ENCODE assay signal across 8 mouse cellular contexts in genomic region chr4:32981617-32982016, GRCm38 (mm10). TPM values are rescaled to one million over a fixed set of nuclear protein-coding genes. Genes with fewer than 3 reads are reported as not detected.
DNase-seq lines count a peak whose midpoint lies in the region; ATAC-seq and TF ChIP-seq lines count a peak whose summit lies in the region.

No protein-coding gene starts in this region.

- no peaks in the 10 kb centered on the region for H3K36me3 ChIP-seq in kidney, adult 2 months (ENCODE audit: control insufficient read depth, insufficient read depth, low read length)
- no peaks in the 10 kb centered on the region for H3K36me3 ChIP-seq in heart, embryonic 13.5 days
- H3K36me3 ChIP-seq in limb, embryonic 12.5 days = no peaks in the 10 kb centered on the region

- ATAC-seq in heart, embryonic 13.5 days (ENCODE audit: extremely low read depth, insufficient number of reproducible peaks, low FRiP score, low TSS enrichment) = peak; percentile 19; the same call in 1 of the 2 replicates
- no peak for ATAC-seq in limb, embryonic 12.5 days (ENCODE audit: insufficient number of reproducible peaks, insufficient read depth, low FRiP score, low TSS enrichment, low read depth)
- ATAC-seq in cerebellum, adult (ENCODE audit: insufficient number of reproducible peaks, low FRiP score, low TSS enrichment) = no peak

- H3K27me3 ChIP-seq in kidney, adult 2 months (replicated peaks; ENCODE audit: control insufficient read depth, insufficient read depth, low read length) = no peaks in the 10 kb centered on the region
- 0 out of 2 replicates have a peak, but pooled peaks cover 5% of the 10 kb centered on the region for H3K27me3 ChIP-seq in heart, embryonic 13.5 days (replicated peaks)
- peaks cover 10% of the 10 kb centered on the region for H3K27me3 ChIP-seq in limb, embryonic 12.5 days

- H3K27ac ChIP-seq in kidney, adult 2 months (ENCODE audit: insufficient read depth, low read depth, low read length) = peak overlapping the region; percentile 57; the same call in 1 of the 2 replicates
- peak overlapping the region; percentile 54 for H3K27ac ChIP-seq in heart, embryonic 13.5 days (replicated peaks)
- H3K27ac ChIP-seq in limb, embryonic 12.5 days = no peak overlapping the region

- TF ChIP-seq CTCF in kidney, adult 2 months (conservative IDR thresholded peaks at IDR 0.05; ENCODE audit: insufficient read depth, insufficient read length, low read depth, low read length) = no peak

- peak overlapping the region; percentile 89 for H3K4me2 ChIP-seq in heart, embryonic 13.5 days
- H3K4me2 ChIP-seq in limb, embryonic 12.5 days = peak overlapping the region; percentile 96; the same call in 1 of the 2 replicates

- DNase-seq in kidney, adult 2 months = no peak
- DNase-seq in kidney, postnatal 14 days = no peak
- peak; percentile 18 for DNase-seq in naive thymus-derived CD4-positive, alpha-beta T cell, adult 2 months (ENCODE audit: low read depth)
- no peak for DNase-seq in thymus, postnatal 4 days
- DNase-seq in frontal cortex, postnatal 25 days (ENCODE audit: low spot score in 2 of 2) = no peak

- H3K9me3 ChIP-seq in heart, embryonic 13.5 days = 0 out of 2 replicates have a peak, but pooled peaks cover 7% of the 10 kb centered on the region
- H3K9me3 ChIP-seq in limb, embryonic 12.5 days = no peaks in the 10 kb centered on the region

- H3K9ac ChIP-seq in heart, embryonic 13.5 days = peak overlapping the region; percentile 94; the same call in 1 of the 2 replicates
- H3K9ac ChIP-seq in limb, embryonic 12.5 days (replicated peaks) = no peak overlapping the region

- H3K4me3 ChIP-seq in kidney, adult 2 months (ENCODE audit: insufficient read depth, low read depth, low read length) = no peak overlapping the region
- H3K4me3 ChIP-seq in heart, embryonic 13.5 days = peak overlapping the region; percentile 93
- H3K4me3 ChIP-seq in limb, embryonic 12.5 days (replicated peaks) = no peak overlapping the region

- WGBS in kidney, adult 2 months = 43% methylated on average over 5 of the region's 5 CpGs
- 8% methylated on average over 5 of the region's 5 CpGs for WGBS in heart, embryonic 13.5 days
- 31% methylated on average over 5 of the region's 5 CpGs for WGBS in limb, embryonic 12.5 days

- TF ChIP-seq POLR2A in kidney, adult 2 months (IDR thresholded peaks at IDR 0.05; ENCODE audit: low read depth, low read length) = no peak

- H3K4me1 ChIP-seq in kidney, adult 2 months (ENCODE audit: control insufficient read depth, insufficient read depth, low read length) = no peaks in the 10 kb centered on the region; the same call in 1 of the 2 replicates
- peaks cover 41% of the 10 kb centered on the region for H3K4me1 ChIP-seq in heart, embryonic 13.5 days
- peaks cover 23% of the 10 kb centered on the region; the same call in 1 of the 2 replicates for H3K4me1 ChIP-seq in limb, embryonic 12.5 days (replicated peaks)

RNA-seq across cellular contexts. Expression of gene Rragd, which starts 1.2 kb away (rescaled TPM):
- 14.3 and 18.9 TPM in 2 replicates for polyA plus RNA-seq in kidney, adult 2 months (2012; rRNA removed)
- 40.9 and 43.3 TPM in 2 replicates for polyA plus RNA-seq in heart, embryonic 13.5 days (2015; fragmentation: Nextera tagmentation; extraction: Ambion mirVana)
- 23.9 and 26.0 TPM in 2 replicates for polyA plus RNA-seq in limb, embryonic 12.5 days (2016; fragmentation: Nextera tagmentation; extraction: Ambion mirVana)

RNA-seq across cellular contexts. Expression of gene Ankrd6, which starts 31.0 kb away (rescaled TPM):
- 0.71 and 1.1 TPM in 2 replicates for polyA plus RNA-seq in kidney, adult 2 months (2012; rRNA removed)
- polyA plus RNA-seq in heart, embryonic 13.5 days (2015; fragmentation: Nextera tagmentation; extraction: Ambion mirVana) = 4.2 and 5.0 TPM in 2 replicates
- 13.6 and 14.0 TPM in 2 replicates for polyA plus RNA-seq in limb, embryonic 12.5 days (2016; fragmentation: Nextera tagmentation; extraction: Ambion mirVana)

RNA-seq across cellular contexts. Expression of gene Ube2j1, which starts 49.6 kb away (rescaled TPM):
- 15.8 and 19.1 TPM in 2 replicates for polyA plus RNA-seq in kidney, adult 2 months (2012; rRNA removed)
- polyA plus RNA-seq in heart, embryonic 13.5 days (2015; fragmentation: Nextera tagmentation; extraction: Ambion mirVana) = 27.5 and 32.8 TPM in 2 replicates
- 38.1 and 38.5 TPM in 2 replicates for polyA plus RNA-seq in limb, embryonic 12.5 days (2016; fragmentation: Nextera tagmentation; extraction: Ambion mirVana)
